Mouse (Mus musculus) 3134 (cell line): ENCODE data around the gene 3110082J24Rik.
A peak's percentile ranks its signal among the peaks of the same experiment; 100 is the strongest.
"Not testable (repeated sequence)": the region's sequence is repeated elsewhere in the genome, so short reads cannot be mapped to it uniquely, and the experiment has no call there.

Source experiments
- DNase-seq: peaks from one replicate; pipeline ENCODE4 v3.0.0-alpha.2; 2011; ENCODE audit warnings: low spot score; ENCODE audit not compliant: insufficient read length; ENCODE audit errors: extremely low read depth

3110082J24Rik gene

DNA sequence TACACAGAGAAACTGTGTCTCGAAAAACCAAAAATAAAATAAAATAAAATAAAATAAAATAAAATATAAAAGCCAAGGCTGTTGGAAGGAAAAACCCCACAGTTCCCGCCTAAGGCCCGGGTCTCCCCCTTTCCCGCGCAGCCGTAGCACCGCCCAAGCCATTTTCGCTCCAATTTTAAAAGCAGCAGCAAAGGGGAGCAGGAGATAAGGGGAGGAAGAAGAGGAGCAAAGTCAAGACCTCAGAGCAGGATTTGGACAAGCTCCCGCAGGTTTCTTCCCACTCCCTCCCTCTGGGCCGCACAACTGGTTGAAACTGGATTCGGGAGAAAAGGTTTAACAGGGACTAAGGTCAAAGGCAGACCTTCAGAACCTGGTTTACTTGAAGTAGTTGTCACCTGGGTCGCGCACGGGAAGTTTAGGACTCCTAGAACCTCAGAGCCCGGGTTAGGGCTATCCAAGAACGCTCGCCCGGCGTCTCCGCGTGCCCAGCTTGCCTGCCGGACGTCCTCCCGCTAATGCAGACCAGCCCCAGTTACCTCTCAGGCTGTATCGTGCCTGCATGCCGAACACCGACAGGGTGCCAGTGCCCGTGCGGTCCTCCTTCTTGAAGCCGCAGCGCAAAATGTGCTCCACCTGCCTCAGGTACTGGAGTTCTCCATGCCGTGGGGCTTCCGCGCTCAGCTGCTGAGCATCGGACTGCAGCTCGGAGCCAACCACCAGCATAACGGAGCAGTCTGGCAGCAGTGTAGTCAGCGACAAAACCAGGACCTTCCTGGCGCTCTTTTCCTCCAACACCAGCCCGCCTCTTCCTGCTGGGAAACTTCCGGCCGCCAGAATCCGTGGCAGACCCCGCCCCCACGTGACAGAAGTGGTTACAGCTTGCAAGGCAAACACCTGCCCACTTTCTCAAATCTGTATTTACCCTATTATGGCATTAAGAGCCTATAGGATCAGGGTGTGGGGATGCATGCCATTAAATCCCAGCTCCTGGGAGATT lies 32.8 kb downstream of the 3110082J24Rik start, which contains the start of gene Tyms:
Tyms (minus strand) TSS at position 793 of the 997 bp plus-strand sequence.
- DNase-seq, result peak; percentile 88

DNA sequence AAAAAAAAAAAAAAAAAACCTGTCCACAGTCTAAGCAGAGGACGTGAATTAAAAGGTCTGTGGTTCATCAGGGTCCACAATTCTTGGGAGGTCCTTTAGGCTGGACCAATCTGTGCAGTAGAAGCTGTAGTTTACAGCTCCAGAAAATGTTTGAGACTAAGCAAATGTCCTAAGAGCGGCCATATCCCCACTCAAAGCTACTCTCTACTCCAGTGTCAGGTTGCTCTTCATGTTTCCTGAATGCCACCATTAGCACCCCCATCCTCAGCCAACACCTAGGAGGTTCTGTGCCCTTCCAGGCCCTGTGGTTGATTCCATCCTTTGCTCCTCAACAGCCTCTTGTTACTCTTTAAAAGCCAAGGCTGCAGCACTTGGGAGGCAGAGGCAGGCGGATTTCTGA lies 33.5 kb downstream of the 3110082J24Rik start:
- DNase-seq, result no peak

- no peak for DNase-seq
Measured at GRCm38 (mm10) chr5:30071677-30072076, 34.2 kb downstream of the 3110082J24Rik start.

DNA sequence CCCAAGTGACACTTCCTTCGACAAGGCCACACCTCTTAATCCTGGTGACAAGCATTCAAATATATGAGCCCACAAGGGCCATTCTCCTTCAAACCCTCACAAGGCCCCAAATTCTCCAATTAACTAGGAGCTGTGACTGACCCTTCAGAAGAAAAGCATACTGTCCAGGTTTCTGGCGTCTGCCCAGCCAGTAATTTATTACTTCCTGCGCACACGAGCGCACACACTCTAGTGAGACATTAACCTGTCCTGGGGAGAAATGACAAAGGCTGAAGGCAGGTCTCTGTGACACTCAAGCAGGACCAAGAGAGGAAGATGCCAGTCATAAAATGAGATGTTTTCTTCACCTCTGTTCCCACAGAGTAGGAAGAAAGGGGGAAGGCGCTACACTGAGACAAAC lies 38.2 kb downstream of the 3110082J24Rik start:
- no peak for DNase-seq

GRCm38 (mm10) chr5:30059607-30060006 lies 46.3 kb downstream of the 3110082J24Rik start:
- not testable (repeated sequence) for DNase-seq

DNA sequence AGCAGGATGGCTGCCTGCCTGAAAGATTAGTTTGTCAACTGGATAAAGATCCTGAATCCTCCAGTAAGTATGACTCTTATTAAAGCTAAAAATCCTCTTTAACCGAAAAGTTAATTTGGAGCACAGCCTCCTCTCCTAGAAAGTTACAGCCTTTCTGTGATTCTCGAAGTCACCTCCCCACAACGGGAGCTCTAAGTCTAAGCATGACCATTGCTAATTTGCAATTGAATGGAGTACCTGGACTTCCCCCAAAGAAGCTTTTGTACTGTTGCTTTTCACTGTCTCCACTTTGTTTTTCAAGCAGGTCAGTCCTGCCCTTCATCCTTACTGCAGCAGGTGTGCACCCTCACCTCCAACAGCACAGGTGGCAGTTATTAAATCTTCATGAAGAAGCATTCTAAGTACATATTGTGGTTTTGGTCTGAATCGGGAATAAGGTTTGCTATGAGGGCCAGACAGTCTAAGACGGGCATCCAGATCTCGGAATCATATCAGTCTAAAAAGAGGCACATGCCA lies 47.6 kb downstream of the 3110082J24Rik start:
- DNase-seq, result no peak
